19 mouse cellular contexts compared by ENCODE assay signal in genomic region chr2:180154796-180155195, GRCm38 (mm10). TPM values are rescaled to one million over a fixed set of nuclear protein-coding genes. Genes with fewer than 3 reads are reported as not detected.
DNase-seq lines count a peak whose midpoint lies in the region; ATAC-seq and TF ChIP-seq lines count a peak whose summit lies in the region.
"Had no signal": no experiment of that assay in that cellular context is flagged by ENCODE, and none has a peak within 500 bp of the region (broad histone marks: within the 10 kb centered on the region; RNA-seq: fewer than 3 reads in every experiment).

No protein-coding gene starts in this region.

- no peaks in the 10 kb centered on the region for H3K9me3 ChIP-seq in forebrain, embryonic 14.5 days (replicated peaks; ENCODE audit: control insufficient read depth, low read length)
- no peaks in the 10 kb centered on the region for H3K9me3 ChIP-seq in forebrain, embryonic 11.5 days (ENCODE audit: control insufficient read depth, low read length)
- no peaks in the 10 kb centered on the region for H3K9me3 ChIP-seq in midbrain, postnatal 0 days (ENCODE audit: low read length)
- H3K9me3 ChIP-seq in midbrain, embryonic 10.5 days (replicated peaks), result no peaks in the 10 kb centered on the region
- H3K9me3 ChIP-seq: embryonic facial prominence, embryonic 13.5 days; forebrain, embryonic 12.5 days; heart, embryonic 15.5 days; intestine, embryonic 15.5 days; limb, embryonic 12.5 days had no signal

- peak; percentile 19 for DNase-seq in forebrain, embryonic 14.5 days (ENCODE audit: low spot score)
- no peak for DNase-seq in forebrain, embryonic 11.5 days (ENCODE audit: low spot score)
- DNase-seq in midbrain, postnatal 0 days (ENCODE audit: low spot score), result peak; percentile 60
- DNase-seq in midbrain, embryonic 10.5 days (ENCODE audit: low spot score), result no peak
- DNase-seq in MN1 (ENCODE audit: low spot score), result peak; percentile 71
- DNase-seq in cerebellum, postnatal 14 days, result peak; percentile 47 to 70
- no peak for DNase-seq in ovary, postnatal 14 days (ENCODE audit: low spot score)
- DNase-seq: heart, adult 18-20 months; kidney, postnatal 10 days; lung, postnatal 10 days had no signal

- 67% methylated on average over 3 of the region's 3 CpGs for WGBS in forebrain, embryonic 14.5 days
- 74% methylated on average over 3 of the region's 3 CpGs for WGBS in forebrain, embryonic 11.5 days
- WGBS in midbrain, postnatal 0 days, result 74% methylated on average over 3 of the region's 3 CpGs
- WGBS in midbrain, embryonic 10.5 days, result 85% methylated on average over 3 of the region's 3 CpGs

- H3K27me3 ChIP-seq in forebrain, embryonic 14.5 days (replicated peaks; ENCODE audit: control insufficient read depth, insufficient read depth, low read length), result no peaks in the 10 kb centered on the region
- no peaks in the 10 kb centered on the region for H3K27me3 ChIP-seq in forebrain, embryonic 11.5 days (ENCODE audit: control insufficient read depth, insufficient read depth, low read length)
- no peaks in the 10 kb centered on the region for H3K27me3 ChIP-seq in midbrain, postnatal 0 days (ENCODE audit: insufficient read depth, low read length)
- H3K27me3 ChIP-seq in midbrain, embryonic 10.5 days (ENCODE audit: low read depth, poor library complexity, severe bottlenecking), result no peaks in the 10 kb centered on the region
- H3K27me3 ChIP-seq: embryonic facial prominence, embryonic 13.5 days; forebrain, embryonic 12.5 days; heart, embryonic 15.5 days; intestine, embryonic 15.5 days; limb, embryonic 12.5 days had no signal

- no peak overlapping the region for H3K4me3 ChIP-seq in forebrain, embryonic 14.5 days (ENCODE audit: low read depth, low read length)
- no peak overlapping the region for H3K4me3 ChIP-seq in forebrain, embryonic 11.5 days (ENCODE audit: low read depth, low read length)
- H3K4me3 ChIP-seq in midbrain, postnatal 0 days (ENCODE audit: low read depth, low read length), result no peak overlapping the region
- no peak overlapping the region for H3K4me3 ChIP-seq in midbrain, embryonic 10.5 days
- H3K4me3 ChIP-seq: embryonic facial prominence, embryonic 13.5 days; forebrain, embryonic 12.5 days; heart, embryonic 15.5 days; intestine, embryonic 15.5 days; limb, embryonic 12.5 days had no signal

- ATAC-seq in forebrain, embryonic 14.5 days, result no peak
- no peak for ATAC-seq in forebrain, embryonic 11.5 days (replicated peaks; ENCODE audit: low FRiP score)
- no peak for ATAC-seq in midbrain, postnatal 0 days (ENCODE audit: low FRiP score)
- no peak for ATAC-seq in monocyte, adult 5-6 weeks (replicated peaks; ENCODE audit: insufficient number of reproducible peaks, low FRiP score, low TSS enrichment, poor library complexity, severe bottlenecking)
- ATAC-seq: intestine, embryonic 15.5 days had no signal

- H3K36me3 ChIP-seq in forebrain, embryonic 14.5 days (ENCODE audit: control insufficient read depth, insufficient read depth, low read length), result peaks cover 85% of the 10 kb centered on the region
- H3K36me3 ChIP-seq in forebrain, embryonic 11.5 days (ENCODE audit: control insufficient read depth, insufficient read depth, low read length), result no peaks in the 10 kb centered on the region; the same call in 1 of the 2 replicates
- H3K36me3 ChIP-seq in midbrain, postnatal 0 days (ENCODE audit: insufficient read depth, low read length), result peaks cover 74% of the 10 kb centered on the region
- peaks cover 88% of the 10 kb centered on the region for H3K36me3 ChIP-seq in midbrain, embryonic 10.5 days

- no peaks in the 10 kb centered on the region for H3K4me1 ChIP-seq in forebrain, embryonic 14.5 days (ENCODE audit: control insufficient read depth, insufficient read depth, low read length)
- H3K4me1 ChIP-seq in forebrain, embryonic 11.5 days (replicated peaks; ENCODE audit: control insufficient read depth, insufficient read depth, low read length), result no peaks in the 10 kb centered on the region
- H3K4me1 ChIP-seq in midbrain, postnatal 0 days (ENCODE audit: insufficient read depth, low read length), result no peaks in the 10 kb centered on the region
- H3K4me1 ChIP-seq in midbrain, embryonic 10.5 days, result no peaks in the 10 kb centered on the region
- H3K4me1 ChIP-seq: embryonic facial prominence, embryonic 13.5 days; forebrain, embryonic 12.5 days; heart, embryonic 15.5 days; intestine, embryonic 15.5 days; limb, embryonic 12.5 days had no signal

- no peak overlapping the region for H3K27ac ChIP-seq in forebrain, embryonic 14.5 days (ENCODE audit: low read depth, low read length)
- no peak overlapping the region for H3K27ac ChIP-seq in forebrain, embryonic 11.5 days (ENCODE audit: low read depth, low read length)
- H3K27ac ChIP-seq in midbrain, postnatal 0 days (ENCODE audit: low read depth, low read length), result no peak overlapping the region
- H3K27ac ChIP-seq in midbrain, embryonic 10.5 days (replicated peaks), result no peak overlapping the region
- H3K27ac ChIP-seq: embryonic facial prominence, embryonic 13.5 days; forebrain, embryonic 12.5 days; heart, embryonic 15.5 days; intestine, embryonic 15.5 days; limb, embryonic 12.5 days; liver, embryonic 14.5 days had no signal

- TF ChIP-seq CTCF in midbrain, postnatal 0 days (IDR thresholded peaks at IDR 0.05), result no peak

- H3K4me2 ChIP-seq in forebrain, embryonic 14.5 days (ENCODE audit: low read length), result no peak overlapping the region
- H3K4me2 ChIP-seq in forebrain, embryonic 11.5 days (ENCODE audit: low read depth, low read length, severe bottlenecking), result no peak overlapping the region
- H3K4me2 ChIP-seq in midbrain, postnatal 0 days (ENCODE audit: low read depth, low read length, poor library complexity, severe bottlenecking), result no peak overlapping the region
- H3K4me2 ChIP-seq: embryonic facial prominence, embryonic 13.5 days; forebrain, embryonic 12.5 days; heart, embryonic 15.5 days; intestine, embryonic 15.5 days; limb, embryonic 12.5 days had no signal

- no peak overlapping the region for H3K9ac ChIP-seq in forebrain, embryonic 14.5 days (ENCODE audit: low read length)
- H3K9ac ChIP-seq in forebrain, embryonic 11.5 days (ENCODE audit: low read length), result no peak overlapping the region
- no peak overlapping the region for H3K9ac ChIP-seq in midbrain, postnatal 0 days (replicated peaks; ENCODE audit: low read length, poor library complexity, severe bottlenecking)
- H3K9ac ChIP-seq: embryonic facial prominence, embryonic 13.5 days; forebrain, embryonic 12.5 days; heart, embryonic 15.5 days; intestine, embryonic 15.5 days; limb, embryonic 12.5 days; liver, embryonic 14.5 days had no signal

RNA-seq across cellular contexts. Expression of gene Adrm1, which starts 16.5 kb away (rescaled TPM):
- polyA plus RNA-seq in forebrain, embryonic 14.5 days (2014; fragmentation: Nextera tagmentation; extraction: Ambion mirVana), result 147 and 149 TPM in 2 replicates
- 200 and 207 TPM in 2 replicates for polyA plus RNA-seq in forebrain, embryonic 11.5 days (2014; fragmentation: Nextera tagmentation; extraction: Ambion mirVana)
- total RNA-seq in midbrain, postnatal 0 days (2014; rRNA removed), result 98.2 and 105 TPM in 2 replicates
- polyA plus RNA-seq in midbrain, postnatal 0 days (2015; fragmentation: Nextera tagmentation; extraction: Ambion mirVana), result 222 and 224 TPM in 2 replicates
- 270 and 277 TPM in 2 replicates for polyA plus RNA-seq in midbrain, embryonic 10.5 days (2016; fragmentation: Nextera tagmentation; extraction: Ambion mirVana)
- total RNA-seq in monocyte, adult 5-6 weeks (2017), result 50.1 to 102 TPM (median 65.6 TPM) in 3 replicates

RNA-seq across cellular contexts. Expression of gene Osbpl2, which starts 35.7 kb away (rescaled TPM):
- polyA plus RNA-seq in forebrain, embryonic 14.5 days (2014; fragmentation: Nextera tagmentation; extraction: Ambion mirVana), result 59.9 and 66.0 TPM in 2 replicates
- polyA plus RNA-seq in forebrain, embryonic 11.5 days (2014; fragmentation: Nextera tagmentation; extraction: Ambion mirVana), result 40.9 and 43.8 TPM in 2 replicates
- total RNA-seq in midbrain, postnatal 0 days (2014; rRNA removed), result 52.6 and 67.5 TPM in 2 replicates
- 64.9 and 70.3 TPM in 2 replicates for polyA plus RNA-seq in midbrain, postnatal 0 days (2015; fragmentation: Nextera tagmentation; extraction: Ambion mirVana)
- 30.5 and 43.3 TPM in 2 replicates for polyA plus RNA-seq in midbrain, embryonic 10.5 days (2016; fragmentation: Nextera tagmentation; extraction: Ambion mirVana)
- 53.1 to 58.2 TPM (median 54.9 TPM) in 3 replicates for total RNA-seq in monocyte, adult 5-6 weeks (2017)

RNA-seq across cellular contexts. Expression of gene Hrh3, which starts 50.5 kb away (rescaled TPM):
- 2.1 and 2.2 TPM in 2 replicates for polyA plus RNA-seq in forebrain, embryonic 14.5 days (2014; fragmentation: Nextera tagmentation; extraction: Ambion mirVana)
- polyA plus RNA-seq in forebrain, embryonic 11.5 days (2014; fragmentation: Nextera tagmentation; extraction: Ambion mirVana), result 0.95 and 1.1 TPM in 2 replicates
- 6.2 and 9.3 TPM in 2 replicates for total RNA-seq in midbrain, postnatal 0 days (2014; rRNA removed)
- polyA plus RNA-seq in midbrain, postnatal 0 days (2015; fragmentation: Nextera tagmentation; extraction: Ambion mirVana), result 4.9 and 6.2 TPM in 2 replicates
- 1.2 and 2.7 TPM in 2 replicates for polyA plus RNA-seq in midbrain, embryonic 10.5 days (2016; fragmentation: Nextera tagmentation; extraction: Ambion mirVana)
- total RNA-seq in monocyte, adult 5-6 weeks (2017), result not detected in 3 replicates
- total RNA-seq: common myeloid progenitor, adult 5-6 weeks; gastrocnemius, adult 8-10 months; heart, adult 18-20 months had no signal
- polyA plus RNA-seq: heart, embryonic 15.5 days; liver, embryonic 14.5 days had no signal

Comparison
In these comparisons a context has a peak if more than half of its experiments do, and no peak if none do; other contexts are left out.
1. DNase-seq: peak in forebrain, embryonic 14.5 days (single experiment), midbrain, postnatal 0 days (single experiment), MN1 (single experiment) and cerebellum, postnatal 14 days (2 of 2); none in forebrain, embryonic 11.5 days (single experiment), midbrain, embryonic 10.5 days (single experiment) and ovary, postnatal 14 days (single experiment).